Mouse (Mus musculus) G1E (cell line): ENCODE data around the gene Col28a1. TPM values are rescaled to one million over a fixed set of nuclear protein-coding genes. Genes with fewer than 3 reads are reported as not detected.

Experiments used
- ATAC-seq: 2 replicates; pipeline ENCODE4 v1.8.0; 2016; ENCODE audit warnings: mild to moderate bottlenecking; ENCODE audit not compliant: insufficient number of reproducible peaks, poor library complexity, low FRiP score, severe bottlenecking; ENCODE audit errors: extremely low read depth
- DNase-seq: peaks from one replicate; pipeline ENCODE4 v3.0.0; 2012; ENCODE audit warnings: low spot score
- H3K27me3 ChIP-seq: 2 replicates; pipeline ENCODE4 v1.6.1; 2012; ENCODE audit warnings: mild to moderate bottlenecking, low read length, inconsistent platforms; ENCODE audit not compliant: insufficient read depth
- H3K36me3 ChIP-seq: replicated peaks from 2 replicates; pipeline ENCODE3; 2012; ENCODE audit warnings: mild to moderate bottlenecking, inconsistent platforms
- H3K4me1 ChIP-seq: 2 replicates; pipeline ENCODE4 v1.6.1; 2012; ENCODE audit warnings: low read depth, low read length, inconsistent platforms, mixed read lengths; ENCODE audit not compliant: insufficient read depth
- H3K4me3 ChIP-seq: 2 replicates; pipeline ENCODE4 v1.5.1; 2012; ENCODE audit warnings: low read depth, mild to moderate bottlenecking, inconsistent platforms, low read length, moderate library complexity, mixed read lengths
- H3K9me3 ChIP-seq: replicated peaks from 2 replicates; pipeline ENCODE4 v1.6.1; 2012; ENCODE audit warnings: inconsistent platforms
- CTCF ChIP-seq: IDR thresholded peaks from 2 replicates; pipeline ENCODE4 v1.5.1; 2012; ENCODE audit warnings: low read depth, low read length, inconsistent platforms, mixed read lengths
- GATA1 ChIP-seq: IDR thresholded peaks from 2 replicates; pipeline ENCODE4 v1.6.1; 2012; ENCODE audit warnings: borderline replicate concordance, low read length, inconsistent platforms, mixed read lengths
- GATA2 ChIP-seq: IDR thresholded peaks from 2 replicates; pipeline ENCODE4 v1.6.1; 2012; ENCODE audit warnings: low read depth, low read length, inconsistent platforms, borderline replicate concordance
- POLR2AphosphoS5 ChIP-seq: IDR thresholded peaks from 2 replicates; pipeline ENCODE4 v1.6.1; 2012; ENCODE audit warnings: low read depth, low read length, inconsistent platforms; ENCODE audit not compliant: insufficient replicate concordance
- TAL1 ChIP-seq: conservative IDR thresholded peaks from 2 replicates; pipeline ENCODE4 v1.6.1; 2012; ENCODE audit warnings: low read depth, low read length, inconsistent platforms, mixed read lengths
- polyA plus RNA-seq: library from polyadenylated mRNA; stranded (reverse); fragments of >175 nt; gene quantifications from 2 replicates; pipeline ENCODE4 v1.2.3, GENCODE M21; 2012
- total RNA-seq, 2 experiments: library from RNA; stranded (forward) in 1 of 2; stranded (reverse) in 1 of 2; fragments of 200-1000 nt in 1 of 2; fragments of >200 nt in 1 of 2; fragmentation: Nextera tagmentation in 1 of 2; gene quantifications; 2 replicates each; pipeline ENCODE4 v1.2.3; 2014 to 2017

Gene Col28a1
- total and polyA plus RNA-seq, 3 experiments = 1.1 TPM; not detected in 2

GRCm38 (mm10) chr6:8188599-8189233, 3.7 kb downstream of the Col28a1 start:
- peaks cover 3% of the 10 kb centered on the region; the same call in 1 of the 2 replicates for H3K27me3 ChIP-seq
- H3K36me3 ChIP-seq = no peaks in the 10 kb centered on the region
- no peaks in the 10 kb centered on the region for H3K4me1 ChIP-seq
- no peak for TF ChIP-seq POLR2AphosphoS5
- no peak for TF ChIP-seq CTCF
- no peak for TF ChIP-seq GATA1
- no peak for TF ChIP-seq GATA2
- no peak for TF ChIP-seq TAL1
- ATAC-seq = no peak
- no peak overlapping the region for H3K4me3 ChIP-seq
- no peak for DNase-seq
- H3K9me3 ChIP-seq = no peaks in the 10 kb centered on the region

- ATAC-seq = no peak
- Histone ChIP-seq H3K36me3 (no peaks in the 10 kb centered on the region), H3K9me3 (no peaks in the 10 kb centered on the region), H3K27me3 (peaks cover 11% of the 10 kb centered on the region), H3K4me3 (no peak overlapping the region; the same call in 1 of the 2 replicates), H3K4me1 (peaks cover 20% of the 10 kb centered on the region)
- no peak for DNase-seq
- TF ChIP-seq POLR2AphosphoS5 (no peak), CTCF (no peak), GATA1 (no peak), TAL1 (no peak), GATA2 (no peak)
These were observed 13.9 kb downstream of the Col28a1 start for GRCm38 (mm10) chr6:8178397-8178941.

- no peak for ATAC-seq
- Histone ChIP-seq H3K9me3 (no peaks in the 10 kb centered on the region), H3K4me3 (no peak overlapping the region), H3K27me3 (peaks cover 12% of the 10 kb centered on the region), H3K4me1 (peaks cover 17% of the 10 kb centered on the region), H3K36me3 (no peaks in the 10 kb centered on the region)
- no peak for DNase-seq
- TF ChIP-seq CTCF (no peak), POLR2AphosphoS5 (no peak), GATA1 (no peak), TAL1 (no peak)
These were observed 16.3 kb downstream of the Col28a1 start for GRCm38 (mm10) chr6:8176116-8176515.

- no peak for TF ChIP-seq POLR2AphosphoS5
- TF ChIP-seq GATA1 = no peak
- no peak for TF ChIP-seq CTCF
- no peak for TF ChIP-seq GATA2
- TF ChIP-seq TAL1 = no peak
These were observed 17.1 kb downstream of the Col28a1 start for GRCm38 (mm10) chr6:8175346-8175745.

GRCm38 (mm10) chr6:8174062-8174461, 18.4 kb downstream of the Col28a1 start:
- peaks cover 13% of the 10 kb centered on the region for H3K27me3 ChIP-seq
- no peaks in the 10 kb centered on the region for H3K36me3 ChIP-seq
- no peak for ATAC-seq
- TF ChIP-seq TAL1 (no peak), CTCF (no peak), GATA1 (no peak), POLR2AphosphoS5 (no peak), GATA2 (no peak)
- no peak overlapping the region for H3K4me3 ChIP-seq
- no peaks in the 10 kb centered on the region for H3K9me3 ChIP-seq
- peaks cover 13% of the 10 kb centered on the region for H3K4me1 ChIP-seq
- DNase-seq = no peak

More at GRCm38 (mm10) chr6:8175346-8175745, 17.1 kb downstream of the Col28a1 start:
- DNase-seq (no peak), ATAC-seq (no peak)
- H3K36me3 ChIP-seq = no peaks in the 10 kb centered on the region
- no peak overlapping the region for H3K4me3 ChIP-seq
- H3K9me3 ChIP-seq = no peaks in the 10 kb centered on the region
- peaks cover 13% of the 10 kb centered on the region for H3K27me3 ChIP-seq
- peaks cover 19% of the 10 kb centered on the region for H3K4me1 ChIP-seq

- peaks cover 13% of the 10 kb centered on the region for H3K27me3 ChIP-seq
- no peak overlapping the region for H3K4me3 ChIP-seq
- ATAC-seq (no peak), DNase-seq (no peak)
- H3K9me3 ChIP-seq = no peaks in the 10 kb centered on the region
- H3K4me1 ChIP-seq = peaks cover 4% of the 10 kb centered on the region
- no peaks in the 10 kb centered on the region for H3K36me3 ChIP-seq
- no peak for TF ChIP-seq POLR2AphosphoS5
- no peak for TF ChIP-seq GATA1
- TF ChIP-seq TAL1 = no peak
- no peak for TF ChIP-seq CTCF
- no peak for TF ChIP-seq GATA2
These were observed 20.3 kb downstream of the Col28a1 start for GRCm38 (mm10) chr6:8172101-8172500.
